Mouse (Mus musculus): ENCODE results near the gene Hnf4a.
"Not testable (repeated sequence)": the region's sequence is repeated elsewhere in the genome, so short reads cannot be mapped to it uniquely, and the experiment has no call there.

The Hnf4a gene

GRCm38 (mm10) chr2:163506300-163507004 is at the start of gene Hnf4a:
Hnf4a (plus strand) TSS chr2:163506808.
- DNase-seq (ENCODE audit: inconsistent age in 2 of 2, low spot score in 1 of 2) = no peak

GRCm38 (mm10) chr2:163458539-163459265 is 47.9 kb upstream of the Hnf4a start:
- DNase-seq (ENCODE audit: inconsistent age in 2 of 2, low spot score in 1 of 2) = no peak

DNA sequence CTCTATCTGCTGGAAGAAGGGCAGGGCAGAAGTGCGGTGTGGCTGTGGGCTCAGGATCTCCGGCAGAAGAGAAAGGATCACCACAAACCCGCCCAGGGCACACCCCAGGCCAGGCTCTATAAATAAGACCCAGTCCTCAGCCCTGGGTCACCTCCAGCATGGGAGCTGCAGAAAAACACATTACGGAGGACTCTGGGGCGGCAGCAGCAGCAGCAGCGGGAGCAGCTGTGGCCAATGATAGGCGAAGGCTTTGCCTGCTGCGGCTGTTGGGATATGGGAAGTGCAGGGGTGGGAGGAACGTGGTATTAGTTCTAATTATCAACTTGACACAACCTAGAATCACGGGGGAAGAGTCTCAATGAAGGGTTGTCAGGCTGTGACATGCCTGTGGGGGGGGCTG is 47.2 kb upstream of the Hnf4a start:
- DNase-seq (ENCODE audit: inconsistent age in 2 of 2, low spot score in 1 of 2) = no peak

- DNase-seq (ENCODE audit: inconsistent age in 2 of 2, low spot score in 1 of 2) = no peak
Measured at GRCm38 (mm10) chr2:163460622-163461021, 46.0 kb upstream of the Hnf4a start.

DNA sequence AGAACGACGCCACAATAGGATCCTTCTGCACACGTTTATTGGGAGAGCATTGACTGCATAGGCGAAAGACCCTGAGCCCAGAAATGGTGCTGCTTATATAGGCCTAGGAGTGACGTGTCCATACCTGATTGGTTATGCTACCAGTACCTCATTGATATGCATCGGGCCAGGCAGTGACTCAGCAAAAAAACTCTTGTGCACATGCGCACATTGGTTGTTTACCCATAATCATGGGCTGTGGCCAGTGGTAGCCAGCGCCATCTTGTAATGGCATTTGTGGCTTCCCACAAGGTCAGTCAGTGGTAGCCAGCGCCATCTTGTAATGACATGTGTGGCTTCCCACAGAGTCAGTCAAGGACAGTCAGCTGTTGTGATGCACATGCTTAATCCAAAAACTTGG is 45.3 kb upstream of the Hnf4a start:
- DNase-seq (ENCODE audit: inconsistent age in 2 of 2, low spot score in 1 of 2) = not testable (repeated sequence)

- no peak for DNase-seq (ENCODE audit: inconsistent age in 2 of 2, low spot score in 1 of 2)
Measured at GRCm38 (mm10) chr2:163462386-163462785, 44.2 kb upstream of the Hnf4a start.

DNA sequence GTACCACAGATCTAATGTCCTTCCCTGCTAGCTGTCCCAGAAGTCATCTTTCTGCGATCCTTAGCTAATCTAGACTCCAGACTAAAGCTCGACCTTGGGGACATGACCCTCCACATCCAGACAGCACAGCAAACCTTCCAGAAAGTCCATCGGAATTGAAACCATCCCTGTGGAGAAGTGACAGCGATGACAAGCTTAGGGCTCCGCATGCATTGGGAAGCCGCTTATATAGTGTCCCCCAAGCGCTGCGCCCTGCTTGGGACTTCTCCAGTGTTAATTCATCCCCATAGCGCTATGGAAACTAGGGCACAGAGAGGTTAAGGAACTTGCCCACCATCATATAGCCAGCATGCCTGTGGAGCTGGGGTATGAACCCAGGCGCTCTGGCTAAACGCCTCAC is 43.8 kb upstream of the Hnf4a start:
- DNase-seq (ENCODE audit: inconsistent age in 2 of 2, low spot score in 1 of 2) = no peak

DNA sequence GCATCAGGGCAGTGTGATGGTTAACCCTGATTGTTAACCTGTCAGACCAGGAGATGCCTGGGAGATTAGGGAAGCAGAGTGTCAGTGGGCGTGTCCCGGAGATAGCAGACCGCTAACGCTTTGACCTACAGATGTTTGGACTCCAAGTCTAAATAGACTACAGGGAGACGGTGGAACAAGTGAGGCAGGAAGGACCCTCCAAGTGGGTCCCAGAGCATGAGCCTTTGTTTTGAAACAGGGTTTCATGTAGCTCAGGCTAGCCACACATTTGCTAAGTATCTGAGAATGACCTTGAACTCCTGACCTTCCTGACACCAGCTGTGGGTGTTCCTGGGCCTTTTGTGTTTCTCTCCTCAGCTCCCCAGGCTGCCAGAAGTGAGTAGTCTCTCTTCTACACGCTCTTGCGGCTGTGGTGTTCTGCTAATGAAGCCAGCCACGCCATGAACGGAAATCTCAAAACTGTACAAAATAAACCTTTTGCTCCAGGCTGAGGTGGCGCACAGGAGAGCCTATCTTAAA is 43.3 kb upstream of the Hnf4a start:
- DNase-seq (ENCODE audit: inconsistent age in 2 of 2, low spot score in 1 of 2) = no peak

GRCm38 (mm10) chr2:163463998-163464397 is 42.6 kb upstream of the Hnf4a start:
- DNase-seq (ENCODE audit: inconsistent age in 2 of 2, low spot score in 1 of 2) = no peak

DNA sequence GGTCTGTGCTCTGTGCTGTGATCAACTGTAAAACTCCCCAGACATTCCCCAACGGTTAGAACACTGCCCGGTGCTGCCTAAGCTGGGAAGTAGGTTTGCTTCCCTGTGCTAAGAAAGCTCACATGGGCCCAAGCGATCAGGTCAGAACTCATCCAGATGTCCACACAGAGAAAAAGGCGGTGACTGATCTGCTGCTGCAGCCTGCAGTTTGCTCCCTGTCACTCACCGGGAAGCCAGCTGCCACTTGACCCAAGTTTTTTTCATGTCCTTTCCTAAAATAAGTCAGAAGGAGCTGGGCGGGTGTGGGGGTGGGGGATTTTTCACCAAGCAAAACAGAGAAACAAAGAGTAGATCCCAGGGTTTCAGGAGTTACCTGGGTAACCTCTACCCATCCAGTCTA is 42.0 kb upstream of the Hnf4a start:
- DNase-seq (ENCODE audit: inconsistent age in 2 of 2, low spot score in 1 of 2) = peak in 1 of 2 experiments; percentile 41

- DNase-seq (ENCODE audit: inconsistent age in 2 of 2, low spot score in 1 of 2) = no peak
Measured at GRCm38 (mm10) chr2:163466771-163467170, 39.8 kb upstream of the Hnf4a start.

DNA sequence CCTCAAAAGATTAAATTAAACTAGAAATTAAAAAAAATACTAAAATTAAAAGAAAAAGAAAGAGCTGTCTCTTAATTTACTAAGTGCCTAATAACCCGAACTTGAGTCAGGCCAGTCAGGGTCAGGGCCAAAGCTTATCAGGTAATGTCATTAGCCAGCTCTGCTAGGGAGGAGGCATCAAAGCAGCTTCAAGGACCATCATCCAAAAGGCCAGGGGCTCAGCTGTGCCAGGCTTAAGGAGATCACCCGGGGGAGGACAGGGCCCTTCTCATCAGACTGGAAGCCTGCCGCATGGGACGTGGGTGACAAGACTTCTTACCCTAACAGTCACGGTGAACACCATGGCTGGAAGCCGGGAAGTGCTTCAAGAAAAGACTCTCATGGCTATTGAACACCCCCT is 39.0 kb upstream of the Hnf4a start:
- DNase-seq (ENCODE audit: inconsistent age in 2 of 2, low spot score in 1 of 2) = peak; percentile 74 to 90

DNA sequence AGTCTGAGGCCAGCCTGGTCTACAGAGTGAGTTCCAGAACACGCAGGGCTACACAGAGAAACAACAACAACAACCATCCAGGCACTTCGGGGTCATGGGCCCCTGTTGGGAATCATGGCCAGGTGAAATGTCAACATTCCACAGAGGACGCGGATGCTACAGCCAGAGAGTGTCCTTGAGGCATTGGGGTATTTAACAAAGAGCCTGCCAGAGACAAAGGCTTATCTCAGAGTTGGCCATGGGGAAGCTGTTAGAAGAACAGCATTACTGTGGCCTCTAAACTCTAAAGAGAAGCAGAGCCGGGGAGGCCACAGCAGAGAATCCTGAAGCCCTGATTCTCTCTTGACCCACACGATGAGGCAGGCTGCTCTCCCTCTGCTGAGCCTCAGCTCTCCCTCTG is 37.7 kb upstream of the Hnf4a start:
- DNase-seq (ENCODE audit: inconsistent age in 2 of 2, low spot score in 1 of 2) = peak; percentile 45 to 78

- no peak for DNase-seq (ENCODE audit: inconsistent age in 2 of 2, low spot score in 1 of 2)
Measured at GRCm38 (mm10) chr2:163469711-163470110, 36.9 kb upstream of the Hnf4a start.

DNA sequence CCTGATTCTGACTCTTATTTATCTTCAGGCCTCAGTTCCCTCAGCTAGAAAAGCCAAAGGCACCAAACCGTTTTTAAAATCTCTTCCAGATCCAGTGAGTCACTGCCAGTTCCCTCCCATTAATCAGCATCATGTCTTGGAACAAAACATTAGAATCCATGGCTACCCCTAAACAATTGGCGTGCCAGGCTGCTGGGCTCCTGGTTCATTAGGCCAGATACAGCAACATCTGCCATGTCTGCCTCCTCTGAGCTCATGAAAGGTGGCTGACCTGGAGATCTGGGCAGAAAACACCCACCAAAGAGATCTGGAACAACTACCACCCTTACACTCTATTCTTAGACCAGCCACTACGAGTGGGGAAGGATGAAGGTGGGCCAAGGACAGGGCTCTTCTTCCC is 35.5 kb upstream of the Hnf4a start:
- DNase-seq (ENCODE audit: inconsistent age in 2 of 2, low spot score in 1 of 2) = peak; percentile 66 to 87

- DNase-seq (ENCODE audit: inconsistent age in 2 of 2, low spot score in 1 of 2) = peak; percentile 51 to 89
Measured at GRCm38 (mm10) chr2:163471710-163472465, 34.7 kb upstream of the Hnf4a start.

- peak; percentile 96 to 99 for DNase-seq (ENCODE audit: inconsistent age in 2 of 2, low spot score in 1 of 2)
Measured at GRCm38 (mm10) chr2:163472466-163472851, 34.1 kb upstream of the Hnf4a start, which contains the start of gene Fitm2. Fitm2 (minus strand) TSS chr2:163472629.

GRCm38 (mm10) chr2:163480191-163480825 is 26.3 kb upstream of the Hnf4a start:
- peak in 1 of 2 experiments; percentile 72 for DNase-seq (ENCODE audit: inconsistent age in 2 of 2, low spot score in 1 of 2)

- DNase-seq (ENCODE audit: inconsistent age in 2 of 2, low spot score in 1 of 2) = no peak
Measured at GRCm38 (mm10) chr2:163481539-163482029, 25.0 kb upstream of the Hnf4a start.

DNA sequence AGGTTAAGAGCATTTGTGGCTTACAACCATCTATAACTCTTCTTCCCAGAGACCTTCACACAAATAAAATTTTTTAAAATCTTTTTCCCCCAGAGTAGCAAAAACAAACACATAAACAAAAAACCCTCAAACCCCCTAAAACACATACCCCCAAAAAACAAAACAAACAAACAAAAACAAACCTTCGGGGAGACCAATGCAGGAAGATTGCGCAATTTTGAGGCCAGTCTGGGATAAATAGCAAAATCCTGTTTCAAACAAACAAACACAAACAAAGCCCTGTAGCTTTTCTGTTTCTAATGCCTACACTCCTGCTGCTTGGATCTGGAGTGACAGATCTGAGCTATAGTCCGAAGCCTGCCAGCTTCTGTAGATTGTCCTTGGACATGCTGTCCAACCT is 19.2 kb upstream of the Hnf4a start:
- DNase-seq (ENCODE audit: inconsistent age in 2 of 2, low spot score in 1 of 2) = no peak

Data from adrenal gland, adult (tissue).